Mouse (Mus musculus): Measurements from ENCODE around the gene Tmem107. TPM values are rescaled to one million over a fixed set of nuclear protein-coding genes. Genes with fewer than 3 reads are reported as not detected.

Gene Tmem107
- total and polyA plus RNA-seq, 3 experiments = 17.2 to 70.8 (median 38.2) TPM

- Histone ChIP-seq H3K4me3 (ENCODE audit: low read depth, low read length) (peak overlapping the region; percentile 99), H3K27me3 (ENCODE audit: insufficient read depth, low read length) (no peaks in the 10 kb centered on the region; the same call in 1 of the 2 replicates), H3K9me3 (replicated peaks) (no peaks in the 10 kb centered on the region), H3K36me3 (replicated peaks) (peaks cover 50% of the 10 kb centered on the region), H3K4me1 (ENCODE audit: insufficient read depth, low read depth, low read length) (peaks cover 53% of the 10 kb centered on the region)
- no peak for DNase-seq (ENCODE audit: low spot score)
- ATAC-seq (ENCODE audit: extremely low read depth, insufficient number of reproducible peaks, low FRiP score, poor library complexity, severe bottlenecking) = no peak
- TF ChIP-seq TAL1 (conservative IDR thresholded peaks at IDR 0.05; ENCODE audit: low read depth, low read length) (no peak), GATA2 (IDR thresholded peaks at IDR 0.05; ENCODE audit: borderline replicate concordance, low read depth, low read length) (no peak), GATA1 (IDR thresholded peaks at IDR 0.05; ENCODE audit: borderline replicate concordance, low read length) (no peak), POLR2AphosphoS5 (IDR thresholded peaks at IDR 0.05; ENCODE audit: insufficient replicate concordance, low read depth, low read length) (no peak), CTCF (IDR thresholded peaks at IDR 0.05; ENCODE audit: low read depth, low read length) (no peak)
These were observed 24.2 kb upstream of the Tmem107 start for GRCm38 (mm10) chr11:69046395-69046774.

GRCm38 (mm10) chr11:69047592-69047991 is 23.0 kb upstream of the Tmem107 start:
- TF ChIP-seq POLR2AphosphoS5 (IDR thresholded peaks at IDR 0.05; ENCODE audit: insufficient replicate concordance, low read depth, low read length) = no peak
- no peak for TF ChIP-seq GATA2 (IDR thresholded peaks at IDR 0.05; ENCODE audit: borderline replicate concordance, low read depth, low read length)
- no peak for TF ChIP-seq GATA1 (IDR thresholded peaks at IDR 0.05; ENCODE audit: borderline replicate concordance, low read length)
- no peak for TF ChIP-seq TAL1 (conservative IDR thresholded peaks at IDR 0.05; ENCODE audit: low read depth, low read length)
- no peak for TF ChIP-seq CTCF (IDR thresholded peaks at IDR 0.05; ENCODE audit: low read depth, low read length)
- peaks cover 61% of the 10 kb centered on the region for H3K36me3 ChIP-seq (replicated peaks)
- no peaks in the 10 kb centered on the region; the same call in 1 of the 2 replicates for H3K27me3 ChIP-seq (ENCODE audit: insufficient read depth, low read length)
- H3K4me1 ChIP-seq (ENCODE audit: insufficient read depth, low read depth, low read length) = peaks cover 58% of the 10 kb centered on the region
- no peak for ATAC-seq (ENCODE audit: extremely low read depth, insufficient number of reproducible peaks, low FRiP score, poor library complexity, severe bottlenecking)
- H3K4me3 ChIP-seq (ENCODE audit: low read depth, low read length) = peak overlapping the region; percentile 99; the same call in 1 of the 2 replicates
- DNase-seq (ENCODE audit: low spot score) = no peak
- no peaks in the 10 kb centered on the region for H3K9me3 ChIP-seq (replicated peaks)

GRCm38 (mm10) chr11:69048151-69048550 is 22.5 kb upstream of the Tmem107 start:
- no peak for TF ChIP-seq CTCF (IDR thresholded peaks at IDR 0.05; ENCODE audit: low read depth, low read length)
- no peak for TF ChIP-seq TAL1 (conservative IDR thresholded peaks at IDR 0.05; ENCODE audit: low read depth, low read length)
- TF ChIP-seq GATA1 (IDR thresholded peaks at IDR 0.05; ENCODE audit: borderline replicate concordance, low read length) = no peak
- DNase-seq (ENCODE audit: low spot score) (no peak), ATAC-seq (ENCODE audit: extremely low read depth, insufficient number of reproducible peaks, low FRiP score, poor library complexity, severe bottlenecking) (no peak)
- Histone ChIP-seq H3K9me3 (replicated peaks) (no peaks in the 10 kb centered on the region), H3K36me3 (replicated peaks) (peaks cover 66% of the 10 kb centered on the region), H3K4me1 (ENCODE audit: insufficient read depth, low read depth, low read length) (peaks cover 63% of the 10 kb centered on the region), H3K27me3 (ENCODE audit: insufficient read depth, low read length) (no peaks in the 10 kb centered on the region; the same call in 1 of the 2 replicates), H3K4me3 (ENCODE audit: low read depth, low read length) (peak overlapping the region; percentile 99; the same call in 1 of the 2 replicates)

- Histone ChIP-seq H3K4me1 (ENCODE audit: insufficient read depth, low read depth, low read length) (peaks cover 51% of the 10 kb centered on the region), H3K4me3 (ENCODE audit: low read depth, low read length) (no peak overlapping the region), H3K27me3 (ENCODE audit: insufficient read depth, low read length) (no peaks in the 10 kb centered on the region; the same call in 1 of the 2 replicates), H3K9me3 (replicated peaks) (no peaks in the 10 kb centered on the region), H3K36me3 (replicated peaks) (peaks cover 82% of the 10 kb centered on the region)
- DNase-seq (ENCODE audit: low spot score) (no peak), ATAC-seq (ENCODE audit: extremely low read depth, insufficient number of reproducible peaks, low FRiP score, poor library complexity, severe bottlenecking) (no peak)
- TF ChIP-seq GATA2 (IDR thresholded peaks at IDR 0.05; ENCODE audit: borderline replicate concordance, low read depth, low read length) (no peak), POLR2AphosphoS5 (IDR thresholded peaks at IDR 0.05; ENCODE audit: insufficient replicate concordance, low read depth, low read length) (no peak), CTCF (IDR thresholded peaks at IDR 0.05; ENCODE audit: low read depth, low read length) (no peak), TAL1 (conservative IDR thresholded peaks at IDR 0.05; ENCODE audit: low read depth, low read length) (no peak), GATA1 (IDR thresholded peaks at IDR 0.05; ENCODE audit: borderline replicate concordance, low read length) (no peak)
These were observed 19.9 kb upstream of the Tmem107 start for GRCm38 (mm10) chr11:69050748-69051147.

- H3K9me3 ChIP-seq (replicated peaks) = no peaks in the 10 kb centered on the region
- no peak for ATAC-seq (ENCODE audit: extremely low read depth, insufficient number of reproducible peaks, low FRiP score, poor library complexity, severe bottlenecking)
- no peak overlapping the region for H3K4me3 ChIP-seq (ENCODE audit: low read depth, low read length)
- H3K4me1 ChIP-seq (ENCODE audit: insufficient read depth, low read depth, low read length) = peaks cover 47% of the 10 kb centered on the region
- no peak for TF ChIP-seq GATA2 (IDR thresholded peaks at IDR 0.05; ENCODE audit: borderline replicate concordance, low read depth, low read length)
- no peak for TF ChIP-seq GATA1 (IDR thresholded peaks at IDR 0.05; ENCODE audit: borderline replicate concordance, low read length)
- TF ChIP-seq POLR2AphosphoS5 (IDR thresholded peaks at IDR 0.05; ENCODE audit: insufficient replicate concordance, low read depth, low read length) = no peak
- no peak for TF ChIP-seq CTCF (IDR thresholded peaks at IDR 0.05; ENCODE audit: low read depth, low read length)
- no peak for TF ChIP-seq TAL1 (conservative IDR thresholded peaks at IDR 0.05; ENCODE audit: low read depth, low read length)
- DNase-seq (ENCODE audit: low spot score) = no peak
- H3K36me3 ChIP-seq (replicated peaks) = peaks cover 78% of the 10 kb centered on the region
- H3K27me3 ChIP-seq (ENCODE audit: insufficient read depth, low read length) = no peaks in the 10 kb centered on the region; the same call in 1 of the 2 replicates
These were observed 18.8 kb upstream of the Tmem107 start for GRCm38 (mm10) chr11:69051771-69052170.

GRCm38 (mm10) chr11:69052824-69053421 is 17.7 kb upstream of the Tmem107 start:
- no peak overlapping the region for H3K4me3 ChIP-seq (ENCODE audit: low read depth, low read length)
- peaks cover 66% of the 10 kb centered on the region for H3K36me3 ChIP-seq (replicated peaks)
- H3K9me3 ChIP-seq (replicated peaks) = no peaks in the 10 kb centered on the region
- H3K4me1 ChIP-seq (ENCODE audit: insufficient read depth, low read depth, low read length) = peaks cover 38% of the 10 kb centered on the region
- DNase-seq (ENCODE audit: low spot score) = no peak
- TF ChIP-seq POLR2AphosphoS5 (IDR thresholded peaks at IDR 0.05; ENCODE audit: insufficient replicate concordance, low read depth, low read length) = no peak
- no peak for TF ChIP-seq CTCF (IDR thresholded peaks at IDR 0.05; ENCODE audit: low read depth, low read length)
- TF ChIP-seq GATA1 (IDR thresholded peaks at IDR 0.05; ENCODE audit: borderline replicate concordance, low read length) = no peak
- no peak for TF ChIP-seq TAL1 (conservative IDR thresholded peaks at IDR 0.05; ENCODE audit: low read depth, low read length)
- TF ChIP-seq GATA2 (IDR thresholded peaks at IDR 0.05; ENCODE audit: borderline replicate concordance, low read depth, low read length) = no peak
- no peaks in the 10 kb centered on the region; the same call in 1 of the 2 replicates for H3K27me3 ChIP-seq (ENCODE audit: insufficient read depth, low read length)
- ATAC-seq (ENCODE audit: extremely low read depth, insufficient number of reproducible peaks, low FRiP score, poor library complexity, severe bottlenecking) = no peak
